Mouse (Mus musculus) CH12.LX (cell line): Measurements from ENCODE around the gene Matn3. TPM values are rescaled to one million over a fixed set of nuclear protein-coding genes. Genes with fewer than 3 reads are reported as not detected.

ENCODE experiments used
- DNase-seq: peaks from one replicate; pipeline ENCODE4 v3.0.0-alpha.2; 2013; ENCODE audit errors: extremely low read depth
- H3K27ac ChIP-seq: 2 replicates; pipeline ENCODE4 v1.5.1; 2012; ENCODE audit warnings: low read depth, mild to moderate bottlenecking, control low read depth, moderate library complexity; ENCODE audit not compliant: insufficient read depth
- H3K27me3 ChIP-seq: replicated peaks from 2 replicates; pipeline ENCODE3; 2012; ENCODE audit warnings: inconsistent platforms
- H3K36me3 ChIP-seq, 2 experiments: replicated peaks in 1 of 2; 2 replicates each; pipeline versions ENCODE3 to v1.6.1; 2012; ENCODE audit warnings: inconsistent platforms in 1 of 2, low read length in 1 of 2, mild to moderate bottlenecking in 1 of 2, mixed read lengths in 1 of 2, moderate library complexity in 1 of 2; ENCODE audit not compliant: control insufficient read depth in 1 of 2, insufficient read depth in 1 of 2
- H3K4me1 ChIP-seq, 2 experiments: 2 replicates each; pipeline ENCODE4 v1.6.1; 2012; ENCODE audit warnings: inconsistent platforms in 1 of 2, moderate library complexity in 1 of 2; ENCODE audit not compliant: insufficient read depth in 2 of 2, control insufficient read depth in 1 of 2
- H3K4me2 ChIP-seq: 2 replicates; pipeline ENCODE4 v1.6.1; 2012; ENCODE audit warnings: low read depth, mild to moderate bottlenecking, control low read depth; ENCODE audit not compliant: poor library complexity, insufficient read depth, severe bottlenecking
- H3K4me3 ChIP-seq, 3 experiments: fragments of 150-350 bp in 1 of 3; sonication (generic) in 1 of 3; replicated peaks in 1 of 3; 2 replicates each; pipeline versions ENCODE3 to v1.5.1; 2011 to 2012; ENCODE audit warnings: low read depth in 2 of 3, low read length in 2 of 3, mild to moderate bottlenecking in 2 of 3, moderate library complexity in 2 of 3, control low read depth in 1 of 3, improper control_type of control experiment in 1 of 3, inconsistent platforms in 1 of 3, mixed read lengths in 1 of 3; ENCODE audit not compliant: poor library complexity in 1 of 3
- H3K79me2 ChIP-seq: replicated peaks from 2 replicates; pipeline ENCODE4 v1.6.1; 2012; ENCODE audit warnings: mild to moderate bottlenecking, moderate library complexity; ENCODE audit not compliant: control insufficient read depth, poor library complexity, insufficient read depth, severe bottlenecking; ENCODE audit errors: extremely low read depth
- H3K9ac ChIP-seq: 2 replicates; pipeline ENCODE4 v1.6.1; 2012; ENCODE audit warnings: low read depth, mild to moderate bottlenecking, control low read depth, moderate library complexity; ENCODE audit not compliant: insufficient read depth
- H3K9me3 ChIP-seq: replicated peaks from 2 replicates; pipeline ENCODE3; 2012; ENCODE audit warnings: low read length, inconsistent platforms, mixed read lengths
- BHLHE40 ChIP-seq: IDR thresholded peaks from 2 replicates; pipeline ENCODE4 v1.6.1; 2011; ENCODE audit warnings: mild to moderate bottlenecking, low read depth, low read length, improper control_type of control experiment
- CTCF ChIP-seq, 2 experiments: IDR thresholded peaks in 1 of 2; conservative IDR thresholded peaks in 1 of 2; 2 replicates each; pipeline ENCODE4 v1.5.1; 2011 to 2012; ENCODE audit warnings: low read depth in 2 of 2, low read length in 2 of 2, improper control_type of control experiment in 1 of 2, inconsistent platforms in 1 of 2, mild to moderate bottlenecking in 1 of 2, moderate library complexity in 1 of 2
- ELF1 ChIP-seq: IDR thresholded peaks from 2 replicates; pipeline ENCODE4 v1.6.1; 2014; ENCODE audit warnings: low read depth, mild to moderate bottlenecking, inconsistent platforms, low read length, improper control_type of control experiment
- EP300 ChIP-seq: IDR thresholded peaks from 2 replicates; pipeline ENCODE4 v1.6.1; 2011; ENCODE audit warnings: low read length, improper control_type of control experiment
- MAZ ChIP-seq: IDR thresholded peaks from 2 replicates; pipeline ENCODE4 v1.6.1; 2012; ENCODE audit warnings: low read depth, mild to moderate bottlenecking, inconsistent platforms, low read length, improper control_type of control experiment, moderate library complexity
- MXI1 ChIP-seq: IDR thresholded peaks from 2 replicates; pipeline ENCODE4 v1.6.1; 2011; ENCODE audit warnings: mild to moderate bottlenecking, low read depth, low read length, improper control_type of control experiment
- POLR2AphosphoS2 ChIP-seq: IDR thresholded peaks from 2 replicates; pipeline ENCODE4 v1.6.1; 2011; ENCODE audit warnings: low read depth, low read length, improper control_type of control experiment
- SMC3 ChIP-seq: IDR thresholded peaks from 2 replicates; pipeline ENCODE4 v1.6.1; 2011; ENCODE audit warnings: low read depth, low read length, improper control_type of control experiment
- TBP ChIP-seq: conservative IDR thresholded peaks from 2 replicates; pipeline ENCODE4 v1.6.1; 2011; ENCODE audit warnings: low read depth, low read length, improper control_type of control experiment
- TCF12 ChIP-seq: IDR thresholded peaks from 2 replicates; pipeline ENCODE4 v1.6.1; 2014; ENCODE audit warnings: low read depth, mild to moderate bottlenecking, inconsistent platforms, low read length, improper control_type of control experiment
- USF1 ChIP-seq: IDR thresholded peaks from 2 replicates; pipeline ENCODE4 v1.6.1; 2014; ENCODE audit warnings: low read depth, mild to moderate bottlenecking, inconsistent platforms, low read length, improper control_type of control experiment
- dilution Hi-C: fragments of 300-500 bp; cut with MboI; formaldehyde crosslinking; loops from 2 replicates; pipeline ENCODE4 v1.14.3; 2020; ENCODE audit warnings: low sequenced_read_pairs; ENCODE audit not compliant: extremely low pct_unique_long_range_greater_than_20kb, extremely low pct_ligation_motif_present
- in situ Hi-C: fragments of 300-500 bp; cut with MboI; formaldehyde crosslinking; loops from 3 replicates; pipeline ENCODE4 v1.14.3; 2019; ENCODE audit warnings: low sequenced_read_pairs, low pct_ligation_motif_present, low pct_unique_long_range_greater_than_20kb, mixed read lengths
- polyA plus RNA-seq: library from polyadenylated mRNA; unstranded; fragments of >175 nt; gene quantifications from 2 replicates; pipeline ENCODE4 v1.2.1, GENCODE M21; 2012; ENCODE audit warnings: low read depth; ENCODE audit not compliant: insufficient read length
- total RNA-seq, 2 experiments: library from RNA; depleted of rRNA; stranded (reverse); fragments of 300-350 nt in 1 of 2; fragments of >200 nt in 1 of 2; gene quantifications; 2 replicates each; pipeline ENCODE4 v1.2.3; 2012 to 2014

The Matn3 gene
- total RNA-seq (2012; rRNA removed) (not detected in 2 replicates), total RNA-seq (2014; rRNA removed) (not detected in 2 replicates), polyA plus RNA-seq (not detected in 2 replicates)

GRCm38 (mm10) chr12:8947714-8948464 lies at the start of gene Matn3:
Gene Matn3 (plus strand): TSS chr12:8947929.
- in situ Hi-C loops (no loop called here), dilution Hi-C loops (no loop called here)
- Histone ChIP-seq H3K9me3 (no peaks in the 10 kb centered on the region), H3K4me1 (no peaks in the 10 kb centered on the region), H3K27ac (no peak within 1 kb of the TSS), H3K36me3 (no peaks in the 10 kb centered on the region), H3K4me3 (no peak within 1 kb of the TSS), H3K4me2 (no peak within 1 kb of the TSS), H3K27me3 (no peaks in the 10 kb centered on the region), H3K9ac (no peak within 1 kb of the TSS)
- no peak for DNase-seq
- TF ChIP-seq MXI1 (no peak), MAZ (no peak), USF1 (no peak), TCF12 (no peak), BHLHE40 (no peak), POLR2AphosphoS2 (no peak)
- TF ChIP-seq, all 38 proteins: peak for 0
- H3K79me2 ChIP-seq, result no peaks in the 10 kb centered on the region

DNA sequence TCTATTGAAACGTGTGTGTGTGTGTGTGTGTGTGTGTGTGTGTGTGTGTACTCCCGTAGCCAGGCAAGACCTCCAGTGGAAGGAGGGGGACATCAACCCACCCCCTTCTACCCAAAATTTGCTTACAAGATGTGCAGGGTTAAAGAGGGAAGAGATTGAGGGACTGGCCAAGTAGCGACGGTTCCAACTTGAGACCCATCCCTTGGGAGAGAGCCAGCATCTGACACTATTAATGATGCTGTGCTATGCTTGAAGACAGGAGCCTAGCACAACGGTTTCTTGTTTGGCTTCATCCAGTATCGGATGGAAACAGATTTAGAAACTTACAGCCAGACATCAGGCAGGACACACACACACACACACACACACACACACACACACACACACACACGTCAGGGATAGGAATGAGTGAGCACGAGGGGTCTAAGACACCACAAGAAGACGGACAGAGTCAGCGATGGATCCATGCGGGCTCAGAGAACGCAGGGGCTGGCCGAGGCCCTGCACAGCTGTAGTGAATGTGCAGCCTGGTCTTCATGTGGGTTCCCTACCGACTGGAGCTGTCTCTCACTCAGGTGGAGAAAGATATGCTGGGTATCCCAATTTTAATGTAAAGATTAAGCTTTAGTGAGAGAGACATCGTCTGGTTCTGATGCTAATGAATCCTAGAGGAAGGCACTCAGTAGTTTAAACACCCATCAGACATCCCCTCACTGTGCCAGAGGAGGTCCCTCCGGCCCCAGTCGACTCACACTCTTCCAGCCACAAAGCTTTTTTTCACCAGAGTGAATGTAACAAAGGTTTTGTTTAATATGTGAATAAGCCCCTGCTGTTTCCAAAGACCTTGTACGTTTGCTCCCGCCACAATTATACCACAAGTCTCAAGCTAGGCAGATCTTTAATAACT lies 48.6 kb upstream of the Matn3 start:
- no peak for DNase-seq
- Histone ChIP-seq H3K79me2 (no peaks in the 10 kb centered on the region), H3K36me3 (no peaks in the 10 kb centered on the region), H3K27me3 (no peaks in the 10 kb centered on the region), H3K4me2 (no peak overlapping the region), H3K4me3 (no peak overlapping the region), H3K4me1 (peaks cover 0 to 18% of the 10 kb centered on the region in 2 experiments; a peak in 2 of 4 replicates)
- dilution Hi-C loops, result no loop called here
- no peak for TF ChIP-seq ELF1
- TF ChIP-seq POLR2AphosphoS2, result no peak
- no peak for TF ChIP-seq CTCF (conservative IDR thresholded peaks at IDR 0.05 in 1 of 2, IDR thresholded peaks at IDR 0.05 in 1 of 2; ENCODE audit: low read depth in 2 of 2, low read length in 2 of 2)
- no peak for TF ChIP-seq TBP
- TF ChIP-seq TCF12, result no peak
- TF ChIP-seq SMC3, result no peak
- no peak for TF ChIP-seq EP300
- TF ChIP-seq, all 38 proteins: peak for 0
- H3K27ac ChIP-seq, result no peak overlapping the region
- no peaks in the 10 kb centered on the region for H3K9me3 ChIP-seq
- in situ Hi-C loops, result no loop called here
- H3K9ac ChIP-seq, result no peak overlapping the region
